Mouse (Mus musculus) brain, embryonic 14.5 days (tissue): Measurements from ENCODE around the gene Acvr2a. TPM values are rescaled to one million over a fixed set of nuclear protein-coding genes. Genes with fewer than 3 reads are reported as not detected.
"Not testable (repeated sequence)": the region's sequence is repeated elsewhere in the genome, so short reads cannot be mapped to it uniquely, and the experiment has no call there.

Experiments
- DNase-seq: peaks from one replicate; pipeline ENCODE4 v3.0.0-alpha.2; 2011; ENCODE audit warnings: low read depth
- CTCF ChIP-seq: fragments of 200-500 bp; IDR thresholded peaks from 2 replicates; pipeline ENCODE4 v1.5.1; 2012; ENCODE audit warnings: inconsistent platforms, mild to moderate bottlenecking, moderate library complexity, borderline replicate concordance; ENCODE audit not compliant: insufficient read depth, insufficient read length; ENCODE audit errors: extremely low read depth
- POLR2A ChIP-seq: fragments of 200-500 bp; IDR thresholded peaks from 2 replicates; pipeline ENCODE4 v1.6.1; 2012; ENCODE audit warnings: mild to moderate bottlenecking, inconsistent platforms, borderline replicate concordance; ENCODE audit not compliant: poor library complexity, insufficient read depth, insufficient read length, severe bottlenecking; ENCODE audit errors: extremely low read depth
- polyA plus RNA-seq: library from polyadenylated mRNA; depleted of rRNA; stranded (reverse); fragments of >200 nt; gene quantifications from 2 replicates; pipeline ENCODE4 v1.2.3, GENCODE M21; 2012

Acvr2a gene
- polyA plus RNA-seq, 1 experiment = 46.1 TPM

- TF ChIP-seq CTCF (no peak), POLR2A (no peak)
Measured at GRCm38 (mm10) chr2:48816141-48817028, 2.5 kb downstream of the Acvr2a start.

GRCm38 (mm10) chr2:48825878-48826277, 12.0 kb downstream of the Acvr2a start:
- no peak for DNase-seq
- TF ChIP-seq CTCF (no peak), POLR2A (no peak)

More at GRCm38 (mm10) chr2:48816141-48817028, 2.5 kb downstream of the Acvr2a start:
- DNase-seq = peak; percentile 46

DNA sequence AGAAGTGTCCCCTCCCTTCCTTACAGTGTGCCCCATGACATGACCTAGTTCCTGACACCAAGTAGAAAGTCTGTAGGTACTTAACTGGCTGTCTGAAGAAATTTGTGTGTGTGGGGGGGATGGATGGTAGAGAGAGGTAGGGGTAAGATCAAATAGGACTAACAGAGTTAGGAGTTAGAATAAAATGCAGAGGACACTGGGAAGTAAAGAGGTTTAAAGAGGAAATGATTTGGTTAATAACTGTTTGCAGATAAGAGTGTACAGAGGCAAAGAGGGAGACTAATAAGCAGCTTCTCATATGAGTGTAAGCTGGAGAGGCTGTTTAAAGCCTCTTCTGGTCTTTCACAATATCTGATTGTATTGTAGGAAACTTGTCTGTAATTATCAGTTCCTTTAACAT, 12.5 kb downstream of the Acvr2a start:
- TF ChIP-seq CTCF (no peak), POLR2A (no peak)
- no peak for DNase-seq

GRCm38 (mm10) chr2:48830492-48830891, 16.6 kb downstream of the Acvr2a start:
- no peak for TF ChIP-seq POLR2A
- TF ChIP-seq CTCF = no peak
- DNase-seq = no peak

DNA sequence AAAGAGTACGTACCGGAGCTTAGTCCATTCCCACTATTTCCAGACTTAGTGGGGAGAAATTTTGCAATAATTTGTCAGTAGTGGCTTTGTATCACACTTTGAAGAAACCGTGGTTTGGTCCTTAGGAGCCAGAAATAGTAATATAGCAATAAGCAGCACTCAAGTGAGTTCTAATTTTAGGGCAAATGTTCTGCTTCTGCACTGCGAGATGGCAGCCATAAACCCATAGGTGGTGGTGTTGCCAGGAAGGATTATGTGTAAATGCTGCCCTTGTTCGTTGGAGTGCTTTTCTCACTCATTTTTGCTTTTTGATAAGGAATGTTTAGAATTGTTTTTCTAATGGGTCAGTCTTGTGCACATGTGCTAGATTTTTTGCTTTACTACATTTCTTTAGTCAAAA, 18.4 kb downstream of the Acvr2a start:
- TF ChIP-seq POLR2A (no peak), CTCF (no peak)
- DNase-seq = no peak

DNA sequence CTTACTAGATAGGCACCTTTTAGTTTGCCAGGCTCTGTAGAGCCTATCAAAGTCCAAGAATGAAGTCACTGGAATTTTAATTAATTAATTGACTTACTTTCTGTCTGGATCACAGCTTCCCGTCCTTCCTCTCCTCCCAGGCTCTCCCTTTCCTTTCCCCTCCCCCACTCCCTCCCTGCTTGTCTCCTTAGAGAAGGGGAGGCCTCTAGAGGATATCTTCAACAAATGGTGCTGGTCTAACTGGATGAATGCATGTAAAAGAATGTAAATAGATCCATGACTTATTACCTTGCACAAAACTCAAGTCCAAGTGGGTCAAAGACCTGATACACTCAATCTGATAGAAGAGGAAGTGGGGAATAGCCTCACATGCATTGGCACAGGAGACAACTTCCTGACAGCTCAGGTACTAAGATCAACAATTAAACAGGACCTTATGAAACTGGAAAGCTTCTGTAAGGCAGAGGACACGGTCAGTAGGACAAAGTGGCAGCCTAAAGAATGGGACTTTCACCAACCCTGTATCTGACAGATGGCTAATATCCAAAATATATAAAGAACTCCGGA, 20.1 kb downstream of the Acvr2a start:
- no peak for TF ChIP-seq POLR2A
- TF ChIP-seq CTCF = no peak
- DNase-seq = no peak

- TF ChIP-seq CTCF (no peak), POLR2A (no peak)
- no peak for DNase-seq
Measured at GRCm38 (mm10) chr2:48841611-48842470, 27.9 kb downstream of the Acvr2a start.

DNA sequence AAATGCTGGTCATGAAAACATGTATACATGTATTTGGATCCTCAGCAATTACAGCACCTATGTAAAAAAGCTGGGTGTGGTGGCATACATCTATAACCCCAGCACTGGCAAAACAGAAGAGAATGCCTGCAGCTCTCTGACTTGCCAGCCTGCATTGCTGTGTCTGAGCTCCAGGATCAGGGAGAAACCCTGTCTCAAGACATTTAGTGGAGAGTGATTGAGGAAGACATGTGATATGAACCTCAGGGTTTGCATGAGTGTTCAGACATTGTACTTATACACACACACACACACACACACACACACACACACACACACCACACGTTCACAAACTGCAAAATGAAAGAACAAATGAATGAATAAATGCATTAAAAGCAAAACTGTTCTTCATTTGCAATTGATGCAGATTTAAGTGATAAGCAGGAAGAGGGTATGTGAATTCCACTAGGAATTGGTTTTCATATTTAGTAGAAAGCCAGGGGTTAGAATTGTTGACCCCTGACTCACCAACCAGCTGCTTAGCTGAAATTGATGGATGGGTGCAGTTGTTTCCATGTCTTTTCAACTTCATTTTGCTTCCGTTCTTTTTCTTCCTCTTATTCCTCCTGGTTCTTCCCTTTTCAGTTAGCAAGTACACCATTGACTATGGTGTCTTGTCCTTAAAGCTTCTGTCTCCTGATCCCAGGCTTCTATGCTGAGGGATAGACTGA, 32.9 kb downstream of the Acvr2a start:
- no peak for DNase-seq
- TF ChIP-seq CTCF = no peak
- TF ChIP-seq POLR2A = no peak

- DNase-seq = not testable (repeated sequence)
Measured at GRCm38 (mm10) chr2:48865596-48865995, 51.7 kb downstream of the Acvr2a start.

- no peak for DNase-seq
- no peak for TF ChIP-seq POLR2A
- TF ChIP-seq CTCF = no peak
Measured at GRCm38 (mm10) chr2:48868199-48868913, 54.4 kb downstream of the Acvr2a start.
